Mouse (Mus musculus) layer of hippocampus, adult 18-20 months (tissue): Measurements from ENCODE around the gene Mgst1. TPM values are rescaled to one million over a fixed set of nuclear protein-coding genes. Genes with fewer than 3 reads are reported as not detected.

Experiments used
- DNase-seq, 2 experiments: peaks; one replicate each; pipeline ENCODE4 v3.0.0; 2022; ENCODE audit warnings: low spot score in 2 of 2
- long read RNA-seq: library from polyadenylated mRNA; stranded (forward); transcript quantifications from one replicate; pipeline ENCODE4 v2.0.0, GENCODE M21; 2021
- total RNA-seq, 2 experiments: library from RNA; stranded (reverse); gene quantifications; 2 replicates each; pipeline ENCODE4 v1.2.3; 2021

Gene Mgst1
- total RNA-seq = 10 to 100 TPM; 12.0 to 16.4 TPM
- long read RNA-seq, transcript Mgst1-201 (4 exons, 1,167 nt) = major isoform, 8 of 8 reads
- long read RNA-seq, partial matches to known transcripts = 0 of 8 reads
- long read RNA-seq, other reads (novel, unspliced or antisense) = 0 of 8 reads

GRCm38 (mm10) chr6:138139930-138140329 is at the start of gene Mgst1:
Gene Mgst1 (plus strand): TSS chr6:138140316.
- DNase-seq = no peak

- DNase-seq = no peak
Observed at GRCm38 (mm10) chr6:138092432-138092831, 47.7 kb upstream of the Mgst1 start.

GRCm38 (mm10) chr6:138095060-138095459 is 45.1 kb upstream of the Mgst1 start:
- no peak for DNase-seq

GRCm38 (mm10) chr6:138099646-138100045 is 40.5 kb upstream of the Mgst1 start:
- DNase-seq = no peak

GRCm38 (mm10) chr6:138101843-138102242 is 38.3 kb upstream of the Mgst1 start:
- DNase-seq = no peak

GRCm38 (mm10) chr6:138102940-138103339 is 37.2 kb upstream of the Mgst1 start:
- no peak for DNase-seq

- DNase-seq = no peak
Observed at GRCm38 (mm10) chr6:138104559-138104958, 35.6 kb upstream of the Mgst1 start.

- DNase-seq = peak in 1 of 2 experiments; percentile 12
Observed at GRCm38 (mm10) chr6:138117496-138117895, 22.6 kb upstream of the Mgst1 start.

- no peak for DNase-seq
Observed at GRCm38 (mm10) chr6:138128392-138129335, 11.5 kb upstream of the Mgst1 start.

- no peak for DNase-seq
Observed at GRCm38 (mm10) chr6:138130541-138130940, 9.6 kb upstream of the Mgst1 start.

- no peak for DNase-seq
Observed at GRCm38 (mm10) chr6:138140336-138140735, 220 bp downstream of the Mgst1 start.

GRCm38 (mm10) chr6:138141111-138141592 is 1.0 kb downstream of the Mgst1 start:
- no peak for DNase-seq

GRCm38 (mm10) chr6:138142604-138143003 is 2.5 kb downstream of the Mgst1 start:
- DNase-seq = no peak

GRCm38 (mm10) chr6:138143450-138143849 is 3.3 kb downstream of the Mgst1 start:
- no peak for DNase-seq

- DNase-seq = peak; percentile 52 to 88
Observed at GRCm38 (mm10) chr6:138153111-138153510, 13.0 kb downstream of the Mgst1 start.

- DNase-seq = peak in 1 of 2 experiments; percentile 64
Observed at GRCm38 (mm10) chr6:138163920-138164319, 23.8 kb downstream of the Mgst1 start.

GRCm38 (mm10) chr6:138171480-138172224 is 31.5 kb downstream of the Mgst1 start:
- DNase-seq = peak in 1 of 2 experiments; percentile 63
